Mouse (Mus musculus): ENCODE data around the gene 2410137M14Rik. TPM values are rescaled to one million over a fixed set of nuclear protein-coding genes. Genes with fewer than 3 reads are reported as not detected.

The 2410137M14Rik gene
- total RNA-seq, 2 experiments from 2014 or later: 0.45 TPM; not detected in 1

GRCm38 (mm10) chr17:36988475-36988874, 7.4 kb upstream of the 2410137M14Rik start:
- intact Hi-C loops (cut with DNase I): no loop called here
- TF ChIP-seq CTCF (IDR thresholded peaks at IDR 0.05): no peak
- no peak overlapping the region for H3K4me3 ChIP-seq

GRCm38 (mm10) chr17:36982253-36983155, 1.5 kb upstream of the 2410137M14Rik start:
- Histone ChIP-seq H3K27ac (peak overlapping the region; percentile 86; the same call in 1 of the 2 replicates), H3K4me3 (no peak overlapping the region)
- no peak for TF ChIP-seq CTCF (IDR thresholded peaks at IDR 0.05)
- DNase-seq: no peak
- intact Hi-C loops (cut with DNase I): no loop called here

More at GRCm38 (mm10) chr17:36988475-36988874, 7.4 kb upstream of the 2410137M14Rik start:
- no peak for DNase-seq
- H3K27ac ChIP-seq: no peak overlapping the region

GRCm38 (mm10) chr17:36981845-36982244, 808 bp upstream of the 2410137M14Rik start:
- TF ChIP-seq CTCF (IDR thresholded peaks at IDR 0.05): no peak
- intact Hi-C loops (cut with DNase I): no loop called here
- Histone ChIP-seq H3K27ac (peak overlapping the region; percentile 86), H3K4me3 (peak overlapping the region; percentile 65)
- DNase-seq: no peak

- DNase-seq: no peak
- Histone ChIP-seq H3K27ac (no peak overlapping the region; the same call in 1 of the 2 replicates), H3K4me3 (no peak overlapping the region)
- intact Hi-C loops (cut with DNase I): no loop called here
- no peak for TF ChIP-seq CTCF (IDR thresholded peaks at IDR 0.05)
Measured at GRCm38 (mm10) chr17:36973271-36973787, 7.7 kb downstream of the 2410137M14Rik start.

- Histone ChIP-seq H3K4me3 (no peak overlapping the region), H3K27ac (no peak overlapping the region; the same call in 1 of the 2 replicates)
- DNase-seq: no peak
- TF ChIP-seq CTCF (IDR thresholded peaks at IDR 0.05): no peak
- intact Hi-C loops (cut with DNase I): no loop called here
Measured at GRCm38 (mm10) chr17:36972791-36973190, 8.2 kb downstream of the 2410137M14Rik start.

- intact Hi-C loops (cut with DNase I): no loop called here
Measured at GRCm38 (mm10) chr17:36971172-36971850, 9.7 kb downstream of the 2410137M14Rik start.

GRCm38 (mm10) chr17:36970316-36970890, 10.6 kb downstream of the 2410137M14Rik start:
- Histone ChIP-seq H3K4me3 (no peak overlapping the region), H3K27ac (no peak overlapping the region)
- no peak for DNase-seq
- intact Hi-C loops (cut with DNase I): no loop called here
- TF ChIP-seq CTCF (IDR thresholded peaks at IDR 0.05): no peak

More at GRCm38 (mm10) chr17:36971172-36971850, 9.7 kb downstream of the 2410137M14Rik start:
- no peak for DNase-seq
- no peak for TF ChIP-seq CTCF (IDR thresholded peaks at IDR 0.05)
- H3K4me3 ChIP-seq: no peak overlapping the region
- no peak overlapping the region for H3K27ac ChIP-seq

- DNase-seq: no peak
- no peak overlapping the region for H3K4me3 ChIP-seq
- TF ChIP-seq CTCF (IDR thresholded peaks at IDR 0.05): no peak
- intact Hi-C loops (cut with DNase I): no loop called here
- no peak overlapping the region for H3K27ac ChIP-seq
Measured at GRCm38 (mm10) chr17:36966875-36967274, 14.2 kb downstream of the 2410137M14Rik start.

GRCm38 (mm10) chr17:36961125-36961524, 19.9 kb downstream of the 2410137M14Rik start:
- no peak for TF ChIP-seq CTCF (IDR thresholded peaks at IDR 0.05)
- no peak for DNase-seq
- Histone ChIP-seq H3K27ac (no peak overlapping the region), H3K4me3 (no peak overlapping the region)
- intact Hi-C loops (cut with DNase I): loop anchor here (5.0 kb wide), 1 partner anchor 91 kb away; no protein-coding TSS in a partner anchor

GRCm38 (mm10) chr17:36958884-36959283, 22.2 kb downstream of the 2410137M14Rik start:
- no peak for DNase-seq
- intact Hi-C loops (cut with DNase I): loop anchor here (10.0 kb wide), 1 partner anchor 684 kb away; the partner anchor contains the start of gene Trim39
- no peak for TF ChIP-seq CTCF (IDR thresholded peaks at IDR 0.05)
- Histone ChIP-seq H3K4me3 (peak overlapping the region; percentile 90), H3K27ac (peak overlapping the region; percentile 96)

- H3K4me3 ChIP-seq: peak within 1 kb of the TSS; percentile 90
- DNase-seq: peak; percentile 96
- peak within 1 kb of the TSS; percentile 96 for H3K27ac ChIP-seq
- intact Hi-C loops (cut with DNase I): loop anchor here (10.0 kb wide), 1 partner anchor 683 kb away; the partner anchor contains the start of gene Trim39
- peak; percentile 11; the same call in 1 of the 2 replicates for TF ChIP-seq CTCF (IDR thresholded peaks at IDR 0.05)
Measured at GRCm38 (mm10) chr17:36957999-36958743, 22.9 kb downstream of the 2410137M14Rik start, which contains the start of the genes Znrd1 and Znrd1as. TSS of gene Znrd1 (minus strand) at chr17:36958559. TSS of gene Znrd1as (plus strand) at chr17:36958592.
